Mouse (Mus musculus) heart, adult 8-10 months (tissue): ENCODE results near the gene Cib3. TPM values are rescaled to one million over a fixed set of nuclear protein-coding genes. Genes with fewer than 3 reads are reported as not detected.

ENCODE experiments used
- total RNA-seq, 4 experiments: library from RNA; stranded (reverse); gene quantifications; 2 replicates each; pipeline ENCODE4 v1.2.4; 2022

The Cib3 gene
- total RNA-seq, 4 experiments from 2014 or later, result 0.90 to 3.5 (median 2.2) TPM

Other genes starting within 250 kb of the Cib3 start
- gene Cyp4f18, start 203.2 kb downstream of the Cib3 start, total RNA-seq, result 1 to 10 TPM in 2 of 4 experiments, under 1 TPM in 2; 0.25 to 1.2 (median 0.84) TPM
- not detected for gene Olfr372, start 171.6 kb downstream of the Cib3 start, total RNA-seq
- gene Olfr373, start 129.7 kb downstream of the Cib3 start, total RNA-seq, result not detected
- gene Olfr374, start 105.8 kb downstream of the Cib3 start, total RNA-seq, result not detected
- gene Tpm4, start 77.9 kb downstream of the Cib3 start, total RNA-seq, result 100 to 1,000 TPM in 1 of 4 experiments, 10 to 100 TPM in 3; 58.6 to 106 (median 81.9) TPM
- gene Rab8a, start 51.6 kb downstream of the Cib3 start, total RNA-seq, result 10 to 100 TPM; 14.6 to 25.3 (median 19.5) TPM
- not detected for gene Hsh2d, start 23.2 kb downstream of the Cib3 start, total RNA-seq
- not detected for gene Gm11034, start 799 bp upstream of the Cib3 start, total RNA-seq
- 10 to 100 TPM; 18.4 to 23.2 (median 21.9) TPM for gene Fam32a, start 6.9 kb upstream of the Cib3 start, total RNA-seq
- 10 to 100 TPM; 42.0 to 48.4 (median 43.4) TPM for gene Ap1m1, start 27.2 kb upstream of the Cib3 start, total RNA-seq
- 1 to 10 TPM; 5.4 to 8.3 (median 7.5) TPM for gene Gm10282, start 92.4 kb upstream of the Cib3 start, total RNA-seq
- 10 to 100 TPM; 40.3 to 74.6 (median 52.7) TPM for gene Klf2, start 106.2 kb upstream of the Cib3 start, total RNA-seq
- gene Eps15l1, start 208.6 kb upstream of the Cib3 start, total RNA-seq, result 10 to 100 TPM; 36.8 to 46.7 (median 38.3) TPM
- 10 to 100 TPM; 18.1 to 29.0 (median 23.1) TPM for gene Calr3, start 231.0 kb upstream of the Cib3 start, total RNA-seq
- gene 1700030K09Rik, start 231.0 kb upstream of the Cib3 start, total RNA-seq, result 1 to 10 TPM; 4.8 to 5.2 (median 4.8) TPM